Mouse (Mus musculus) ZHBTc4 (cell line): ENCODE measurements around the gene Casc1.
"Not testable (repeated sequence)": the region's sequence is repeated elsewhere in the genome, so short reads cannot be mapped to it uniquely, and the experiment has no call there.

Experiments used
- DNase-seq: peaks from one replicate; pipeline ENCODE4 v3.0.0-alpha.2; 2011; ENCODE audit warnings: low read depth, low spot score

Casc1 gene

GRCm38 (mm10) chr6:145139236-145139635 is 71.6 kb downstream of the Casc1 start:
- no peak for DNase-seq

GRCm38 (mm10) chr6:145136831-145137230 is 74.0 kb downstream of the Casc1 start:
- DNase-seq, result peak; percentile 61

DNA sequence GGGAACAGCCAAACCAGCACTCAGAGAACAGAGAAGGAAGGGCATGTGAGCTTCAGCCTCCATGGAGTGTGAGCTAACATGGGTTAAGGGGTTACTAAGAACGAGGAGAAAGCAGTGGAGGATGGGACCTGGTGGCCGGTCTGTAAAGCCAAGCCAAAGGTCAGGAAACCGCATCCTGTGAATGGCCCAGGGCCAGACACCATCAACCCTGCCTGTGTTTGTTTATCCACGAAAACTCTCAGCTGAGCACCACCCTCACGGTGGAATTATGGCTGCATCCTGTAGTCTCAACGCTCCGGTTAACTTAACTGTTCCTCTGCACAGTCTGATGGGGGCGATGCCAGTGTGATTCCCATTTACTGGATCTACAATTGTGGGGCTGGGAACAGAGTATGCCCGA is 75.0 kb downstream of the Casc1 start:
- DNase-seq, result no peak

GRCm38 (mm10) chr6:145135295-145135694 is 75.5 kb downstream of the Casc1 start:
- no peak for DNase-seq

- not testable (repeated sequence) for DNase-seq
Measured at GRCm38 (mm10) chr6:145132969-145133368, 77.8 kb downstream of the Casc1 start.

- DNase-seq, result no peak
Measured at GRCm38 (mm10) chr6:145131991-145132390, 78.8 kb downstream of the Casc1 start.

- DNase-seq, result peak; percentile 57
Measured at GRCm38 (mm10) chr6:145129563-145129962, 81.2 kb downstream of the Casc1 start.

- DNase-seq, result peak; percentile 32
Measured at GRCm38 (mm10) chr6:145127652-145128051, 83.2 kb downstream of the Casc1 start.

GRCm38 (mm10) chr6:145125591-145126113 is 85.2 kb downstream of the Casc1 start:
- peak; percentile 49 for DNase-seq
